Mouse (Mus musculus) kidney, adult 9 months (tissue): ENCODE measurements at regions not wholly inside any gene's neighbourhood (a gene's known extent, or its start where the extent isn't known, plus 50 kb on each side); places are given as distances from the start of the nearest gene placed in this dataset.
A peak's percentile ranks its signal among the peaks of the same experiment; 100 is the strongest.
"Not testable (repeated sequence)": the region's sequence is repeated elsewhere in the genome, so short reads cannot be mapped to it uniquely, and the experiment has no call there.

Experiments
- DNase-seq: peaks from one replicate; pipeline ENCODE4 v3.0.0; 2022

- no peak for DNase-seq
These were observed 85.9 kb downstream of the Osr1 start for GRCm38 (mm10) chr12:9655794-9656193.

GRCm38 (mm10) chr12:9656324-9656723, 86.4 kb downstream of the Osr1 start:
- no peak for DNase-seq

GRCm38 (mm10) chr12:9657199-9657766, 87.4 kb downstream of the Osr1 start:
- peak; percentile 4 for DNase-seq

GRCm38 (mm10) chr12:9657793-9658192, 87.9 kb downstream of the Osr1 start:
- peak; percentile 59 for DNase-seq

GRCm38 (mm10) chr12:9660299-9660698, 90.4 kb downstream of the Osr1 start:
- peak; percentile 67 for DNase-seq

- DNase-seq: peak; percentile 51
These were observed 118.9 kb downstream of the Osr1 start for GRCm38 (mm10) chr12:9688776-9689175.

- no peak for DNase-seq
These were observed 119.6 kb downstream of the Osr1 start for GRCm38 (mm10) chr12:9689541-9689940.

- peak; percentile 27 for DNase-seq
These were observed 163.0 kb downstream of the Osr1 start for GRCm38 (mm10) chr12:9732921-9733320.

GRCm38 (mm10) chr12:9744709-9745395, 174.9 kb downstream of the Osr1 start:
- no peak for DNase-seq

- DNase-seq: no peak
These were observed 181.6 kb downstream of the Osr1 start for GRCm38 (mm10) chr12:9751261-9752078.

GRCm38 (mm10) chr12:9752079-9752450, 182.1 kb downstream of the Osr1 start:
- no peak for DNase-seq

- DNase-seq: peak; percentile 35
These were observed 186.5 kb downstream of the Osr1 start for GRCm38 (mm10) chr12:9756411-9756810.

GRCm38 (mm10) chr12:9760818-9761217, 190.9 kb downstream of the Osr1 start:
- no peak for DNase-seq

- DNase-seq: not testable (repeated sequence)
These were observed 192.4 kb downstream of the Osr1 start for GRCm38 (mm10) chr12:9762291-9762811.

GRCm38 (mm10) chr12:9762842-9763241, 192.9 kb downstream of the Osr1 start:
- no peak for DNase-seq

GRCm38 (mm10) chr12:9770908-9771307, 201.0 kb downstream of the Osr1 start:
- no peak for DNase-seq

GRCm38 (mm10) chr12:9772875-9773274, 203.0 kb downstream of the Osr1 start:
- DNase-seq: no peak

- DNase-seq: peak; percentile 0
These were observed 232.4 kb downstream of the Osr1 start for GRCm38 (mm10) chr12:9802284-9802683.

GRCm38 (mm10) chr12:9807406-9807805, 237.5 kb downstream of the Osr1 start:
- DNase-seq: no peak

- DNase-seq: peak; percentile 3
These were observed 263.4 kb downstream of the Osr1 start for GRCm38 (mm10) chr12:9833273-9833672.

- no peak for DNase-seq
These were observed 269.4 kb downstream of the Osr1 start for GRCm38 (mm10) chr12:9839198-9839845.

GRCm38 (mm10) chr12:9839949-9840348, 270.0 kb downstream of the Osr1 start:
- no peak for DNase-seq

- DNase-seq: no peak
These were observed 277.1 kb downstream of the Osr1 start for GRCm38 (mm10) chr12:9847034-9847433.
